In genomic region chr17:85071088-85071775, GRCm38 (mm10) we compare ENCODE assay signal across 15 mouse cellular contexts. TPM values are rescaled to one million over a fixed set of nuclear protein-coding genes. Genes with fewer than 3 reads are reported as not detected.
DNase-seq lines count a peak whose midpoint lies in the region; ATAC-seq and TF ChIP-seq lines count a peak whose summit lies in the region.
"Had no signal": no experiment of that assay in that cellular context is flagged by ENCODE, and none has a peak within 500 bp of the region (broad histone marks: within the 10 kb centered on the region; RNA-seq: fewer than 3 reads in every experiment).

No protein-coding gene starts in this region.

- TF ChIP-seq CTCF in kidney, postnatal 0 days (IDR thresholded peaks at IDR 0.05; ENCODE audit: low read depth), result peak; percentile 30; the same call in 1 of the 2 replicates
- peak; percentile 29; the same call in 1 of the 2 replicates for TF ChIP-seq CTCF in embryonic fibroblast, embryonic 13.5 days (IDR thresholded peaks at IDR 0.05; ENCODE audit: borderline replicate concordance, insufficient read depth, low read length)

- H3K36me3 ChIP-seq in kidney, postnatal 0 days (ENCODE audit: insufficient read depth, low read length), result peaks cover 31% of the 10 kb centered on the region; the same call in 1 of the 2 replicates

- no peaks in the 10 kb centered on the region; the same call in 1 of the 2 replicates for H3K4me1 ChIP-seq in kidney, postnatal 0 days (replicated peaks; ENCODE audit: insufficient read depth, low read length)
- H3K4me1 ChIP-seq in embryonic fibroblast, embryonic 13.5 days (ENCODE audit: control insufficient read depth, insufficient read depth, low read length), result no peaks in the 10 kb centered on the region
- H3K4me1 ChIP-seq: stomach, embryonic 15.5 days had no signal

- no peak overlapping the region for H3K4me2 ChIP-seq in kidney, postnatal 0 days (ENCODE audit: low read length)
- H3K4me2 ChIP-seq: limb, embryonic 13.5 days; stomach, embryonic 15.5 days had no signal

- no peak overlapping the region for H3K27ac ChIP-seq in kidney, postnatal 0 days
- no peak overlapping the region for H3K27ac ChIP-seq in embryonic fibroblast, embryonic 13.5 days (ENCODE audit: insufficient read depth, low read length)
- H3K27ac ChIP-seq: limb, embryonic 13.5 days; stomach, embryonic 15.5 days had no signal

- TF ChIP-seq POLR2A in embryonic fibroblast, embryonic 13.5 days (IDR thresholded peaks at IDR 0.05; ENCODE audit: low read depth, low read length), result no peak

- no peak overlapping the region for H3K9ac ChIP-seq in kidney, postnatal 0 days (ENCODE audit: low read depth, low read length)
- H3K9ac ChIP-seq: limb, embryonic 13.5 days; stomach, embryonic 15.5 days had no signal

- H3K9me3 ChIP-seq in kidney, postnatal 0 days (replicated peaks; ENCODE audit: low read length), result no peaks in the 10 kb centered on the region
- H3K9me3 ChIP-seq: limb, embryonic 13.5 days; stomach, embryonic 15.5 days had no signal

- 89% methylated on average over 8 of the region's 8 CpGs for WGBS in kidney, postnatal 0 days

- DNase-seq in cerebellum, postnatal 10 days, result peak; percentile 30 to 47
- no peak for DNase-seq in cerebellum, adult 11 months
- DNase-seq in kidney, postnatal 0 days (ENCODE audit: low spot score), result no peak
- no peak for DNase-seq in kidney, postnatal 25 days
- peak; percentile 50 for DNase-seq in retina, postnatal 1 day
- no peak for DNase-seq in retina, embryonic 14.5 days (ENCODE audit: low spot score)
- no peak for DNase-seq in left cerebral cortex, adult 9 months (ENCODE audit: low spot score in 2 of 2)
- DNase-seq: cerebellum, adult 18-20 months; heart, postnatal 14 days; kidney, postnatal 36 days; layer of hippocampus, postnatal 36 days had no signal

- no peaks in the 10 kb centered on the region for H3K27me3 ChIP-seq in kidney, postnatal 0 days (ENCODE audit: insufficient read depth, low read length)
- H3K27me3 ChIP-seq: limb, embryonic 13.5 days; stomach, embryonic 15.5 days had no signal

- H3K4me3 ChIP-seq in kidney, postnatal 0 days (replicated peaks; ENCODE audit: low read depth, low read length), result no peak overlapping the region
- no peak overlapping the region for H3K4me3 ChIP-seq in embryonic fibroblast, embryonic 13.5 days (ENCODE audit: insufficient read depth, low read length)
- H3K4me3 ChIP-seq: limb, embryonic 13.5 days; stomach, embryonic 15.5 days had no signal

- ATAC-seq in kidney, postnatal 0 days (replicated peaks; ENCODE audit: low FRiP score, low read depth), result no peak

RNA-seq across cellular contexts. Expression of gene Prepl, which starts 18.8 kb away (rescaled TPM):
- 25.8 and 26.2 TPM in 2 replicates for polyA plus RNA-seq in kidney, postnatal 0 days (2015; fragmentation: Nextera tagmentation; extraction: Ambion mirVana)
- 60.7 and 80.4 TPM in 2 replicates for polyA plus RNA-seq in embryonic fibroblast, embryonic 13.5 days (2011; ENCODE audit: insufficient read length, low read depth, missing spikeins)

RNA-seq across cellular contexts. Expression of gene Camkmt, which starts 19.1 kb away (rescaled TPM):
- 14.4 and 15.7 TPM in 2 replicates for polyA plus RNA-seq in kidney, postnatal 0 days (2015; fragmentation: Nextera tagmentation; extraction: Ambion mirVana)
- polyA plus RNA-seq in embryonic fibroblast, embryonic 13.5 days (2011; ENCODE audit: insufficient read length, low read depth, missing spikeins), result 3.4 and 4.8 TPM in 2 replicates

RNA-seq across cellular contexts. Expression of gene Slc3a1, which starts 43.1 kb away (rescaled TPM):
- polyA plus RNA-seq in kidney, postnatal 0 days (2015; fragmentation: Nextera tagmentation; extraction: Ambion mirVana), result 76.9 and 88.8 TPM in 2 replicates
- 0.57 TPM in 1 of 2 replicates, not detected in the other for polyA plus RNA-seq in embryonic fibroblast, embryonic 13.5 days (2011; ENCODE audit: insufficient read length, low read depth, missing spikeins)
- polyA plus RNA-seq: lung, embryonic 16.5 days had no signal

Comparison
In these comparisons a context has a peak if more than half of its experiments do, and no peak if none do; other contexts are left out.
1. DNase-seq: peak in cerebellum, postnatal 10 days (2 of 2) and retina, postnatal 1 day (single experiment); none in cerebellum, adult 11 months (single experiment), kidney, postnatal 0 days (single experiment), kidney, postnatal 25 days (0 of 2), retina, embryonic 14.5 days (single experiment) and left cerebral cortex, adult 9 months (0 of 2).
2. RNA of gene Slc3a1, which starts 43.1 kb away (polyA plus RNA-seq): 76.9 to 88.8 TPM in kidney, postnatal 0 days; 0.57 TPM in embryonic fibroblast, embryonic 13.5 days; every median in the first group is over 10 times any median in the second.